Mouse (Mus musculus): Measurements from ENCODE around the gene Mark3.
A peak's percentile ranks its signal among the peaks of the same experiment; 100 is the strongest.

Gene Mark3

GRCm38 (mm10) chr12:111677882-111678669, 103.8 kb downstream of the Mark3 start, which contains the start of gene Trmt61a:
Trmt61a (plus strand) TSS chr12:111678105.
- peak; percentile 95 for DNase-seq

GRCm38 (mm10) chr12:111678670-111678933, 104.3 kb downstream of the Mark3 start:
- no peak for DNase-seq

DNA sequence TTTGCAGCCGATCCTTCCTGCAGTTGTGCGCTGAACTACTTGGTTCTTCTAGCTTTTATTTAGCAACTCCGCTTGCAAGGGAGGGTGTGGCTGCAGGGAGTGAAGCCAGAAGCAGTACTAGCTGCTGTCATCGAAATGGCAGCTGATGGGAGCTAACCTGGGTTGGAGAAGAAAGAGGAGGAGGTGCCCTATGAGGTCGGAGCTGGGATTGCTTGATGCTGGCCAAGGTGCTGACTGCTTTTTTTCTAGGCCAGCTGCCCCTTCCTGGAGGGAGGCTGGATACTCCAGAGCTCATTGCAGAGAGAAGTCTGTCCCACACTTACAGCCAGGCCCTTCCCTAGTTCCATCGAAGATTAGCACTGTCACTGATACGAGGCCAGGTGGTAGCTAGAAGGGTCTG, 104.7 kb downstream of the Mark3 start:
- no peak for DNase-seq

GRCm38 (mm10) chr12:111680661-111681060, 106.3 kb downstream of the Mark3 start:
- DNase-seq: no peak

DNA sequence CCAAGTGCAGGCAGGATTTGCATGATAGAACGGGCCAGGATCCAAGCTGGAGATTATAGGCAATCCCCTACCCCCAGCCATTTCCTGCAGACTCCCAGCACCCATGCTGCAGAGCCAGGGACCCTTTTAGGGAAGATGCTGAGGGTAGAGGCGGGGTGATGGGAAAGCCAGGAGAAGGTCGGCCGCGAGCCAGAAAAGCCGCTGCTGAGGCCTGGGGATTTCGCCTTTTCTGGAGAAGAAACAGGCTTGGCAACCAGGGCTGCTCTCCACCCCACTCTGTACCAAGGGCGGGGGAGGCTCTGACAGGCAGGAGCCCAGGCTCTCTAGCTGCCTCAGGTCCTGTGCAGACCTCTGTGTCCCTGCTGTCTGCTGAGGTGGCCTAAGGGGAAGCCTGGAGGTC, 107.0 kb downstream of the Mark3 start:
- DNase-seq: no peak

GRCm38 (mm10) chr12:111682003-111682402, 107.7 kb downstream of the Mark3 start:
- no peak for DNase-seq

GRCm38 (mm10) chr12:111682806-111683205, 108.5 kb downstream of the Mark3 start:
- DNase-seq: no peak

DNA sequence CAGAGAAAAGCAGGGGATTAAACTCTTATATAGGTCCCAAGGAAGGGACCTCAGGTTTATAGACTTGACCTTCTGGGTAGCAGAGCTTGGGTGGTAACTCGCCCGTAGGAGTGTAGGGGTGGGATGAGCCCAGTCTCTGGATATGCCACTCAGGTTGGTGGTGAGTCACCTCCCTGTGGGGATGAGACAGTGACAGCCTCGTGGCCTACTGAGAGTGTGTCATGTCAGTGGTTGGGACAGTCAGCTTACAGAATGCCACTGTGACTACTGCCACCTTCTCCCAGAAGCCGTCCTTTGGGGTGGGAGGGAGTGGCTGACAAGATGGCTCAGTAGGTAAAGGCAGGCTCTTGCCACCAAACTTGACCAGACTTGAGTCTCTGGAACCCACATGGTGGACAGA, 112.1 kb downstream of the Mark3 start:
- no peak for DNase-seq

GRCm38 (mm10) chr12:111687350-111688068, 113.2 kb downstream of the Mark3 start:
- DNase-seq: peak; percentile 71

GRCm38 (mm10) chr12:111688069-111688428, 113.7 kb downstream of the Mark3 start:
- DNase-seq: no peak

DNA sequence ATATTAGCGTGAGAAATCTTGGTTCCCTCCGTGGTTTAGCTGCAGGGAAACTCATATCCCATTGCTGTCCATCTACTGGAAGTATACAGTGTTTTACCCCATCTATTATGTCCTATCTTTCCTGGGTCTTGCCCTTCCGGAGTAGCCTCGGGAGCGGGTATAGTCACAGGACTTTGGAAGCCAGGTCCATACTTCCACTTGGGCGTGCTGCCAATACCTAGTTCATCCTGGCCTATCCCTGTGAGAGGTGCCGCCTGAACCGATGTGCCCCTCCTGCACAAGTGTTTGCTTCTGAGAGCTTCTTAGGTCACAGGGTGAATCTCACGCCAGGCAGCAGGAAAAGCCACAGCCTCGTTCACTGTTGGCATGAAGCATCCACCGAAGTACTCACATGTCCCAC, 115.1 kb downstream of the Mark3 start:
- peak; percentile 50 for DNase-seq

GRCm38 (mm10) chr12:111691346-111691872, 117.1 kb downstream of the Mark3 start:
- DNase-seq: peak; percentile 56

- no peak for DNase-seq
Observed at GRCm38 (mm10) chr12:111692899-111693298, 118.6 kb downstream of the Mark3 start.

DNA sequence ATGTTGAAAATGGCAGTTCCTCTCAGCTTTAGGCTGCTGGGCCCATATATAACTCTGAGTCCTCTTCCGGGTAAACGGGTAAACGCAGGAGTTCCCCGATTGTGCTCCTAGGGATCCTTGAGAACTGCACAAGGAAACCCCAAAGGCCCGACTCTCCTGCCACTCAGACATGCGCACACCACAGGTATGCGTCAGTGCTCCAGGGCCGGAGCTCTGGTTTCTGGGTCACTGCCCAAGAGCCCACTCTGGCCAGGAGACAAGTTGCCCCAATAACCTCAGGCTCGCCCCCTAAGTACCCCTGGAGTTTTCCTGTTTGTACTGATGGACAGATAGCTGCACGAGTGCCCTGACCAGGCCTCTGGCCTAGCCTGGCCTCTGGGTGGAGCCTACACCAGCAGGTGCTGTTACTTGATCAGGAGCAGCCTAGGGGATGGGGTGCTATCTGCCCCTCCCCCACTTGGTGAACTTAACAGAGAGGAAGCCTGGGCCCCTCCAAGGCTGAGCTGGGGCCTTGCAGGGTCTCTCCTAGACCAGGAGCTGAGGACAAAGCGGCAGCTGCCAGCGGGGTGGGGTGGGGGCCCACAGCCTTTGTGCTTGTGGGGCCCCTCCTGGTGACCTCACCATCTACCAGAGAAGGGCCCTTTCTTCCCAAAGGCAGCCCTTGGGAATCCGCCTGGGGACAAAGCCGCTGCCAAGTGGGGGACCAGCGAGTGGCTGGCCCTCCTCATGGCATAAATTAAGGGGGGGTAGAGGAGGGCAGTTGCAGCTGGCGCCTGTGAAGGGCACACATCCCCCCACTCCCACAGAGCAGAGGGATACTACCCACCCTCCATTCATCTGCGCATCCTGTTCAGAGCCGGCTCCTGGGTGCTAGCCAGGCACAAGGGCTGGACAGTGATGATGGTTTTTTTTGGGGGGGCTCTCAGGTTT, 119.3 kb downstream of the Mark3 start:
- peak; percentile 45 for DNase-seq

DNA sequence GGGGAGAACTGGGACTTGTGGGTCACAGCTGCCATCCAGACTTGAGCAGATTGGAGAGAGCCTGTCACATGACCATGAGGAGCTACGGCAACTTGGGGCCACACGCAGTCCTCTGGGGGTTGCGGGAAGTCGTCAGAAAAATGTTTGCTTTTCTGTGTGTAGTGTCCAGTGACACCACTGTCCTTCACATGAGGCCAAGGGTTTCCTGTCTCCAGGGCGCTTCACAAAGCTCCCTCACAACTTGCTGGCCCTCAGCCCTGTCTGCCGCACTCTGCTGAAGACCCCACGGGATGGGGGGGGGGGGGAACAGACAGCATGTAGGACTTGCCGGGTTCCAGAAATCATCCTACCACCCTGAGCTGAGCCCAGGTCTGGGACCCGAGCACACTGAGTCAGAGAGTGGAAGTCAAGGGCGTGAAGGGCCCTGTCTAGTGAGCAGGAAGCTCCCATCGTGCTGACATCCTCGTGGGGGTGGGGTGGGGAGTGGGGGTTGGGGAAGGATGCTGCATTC, 120.0 kb downstream of the Mark3 start:
- no peak for DNase-seq

DNA sequence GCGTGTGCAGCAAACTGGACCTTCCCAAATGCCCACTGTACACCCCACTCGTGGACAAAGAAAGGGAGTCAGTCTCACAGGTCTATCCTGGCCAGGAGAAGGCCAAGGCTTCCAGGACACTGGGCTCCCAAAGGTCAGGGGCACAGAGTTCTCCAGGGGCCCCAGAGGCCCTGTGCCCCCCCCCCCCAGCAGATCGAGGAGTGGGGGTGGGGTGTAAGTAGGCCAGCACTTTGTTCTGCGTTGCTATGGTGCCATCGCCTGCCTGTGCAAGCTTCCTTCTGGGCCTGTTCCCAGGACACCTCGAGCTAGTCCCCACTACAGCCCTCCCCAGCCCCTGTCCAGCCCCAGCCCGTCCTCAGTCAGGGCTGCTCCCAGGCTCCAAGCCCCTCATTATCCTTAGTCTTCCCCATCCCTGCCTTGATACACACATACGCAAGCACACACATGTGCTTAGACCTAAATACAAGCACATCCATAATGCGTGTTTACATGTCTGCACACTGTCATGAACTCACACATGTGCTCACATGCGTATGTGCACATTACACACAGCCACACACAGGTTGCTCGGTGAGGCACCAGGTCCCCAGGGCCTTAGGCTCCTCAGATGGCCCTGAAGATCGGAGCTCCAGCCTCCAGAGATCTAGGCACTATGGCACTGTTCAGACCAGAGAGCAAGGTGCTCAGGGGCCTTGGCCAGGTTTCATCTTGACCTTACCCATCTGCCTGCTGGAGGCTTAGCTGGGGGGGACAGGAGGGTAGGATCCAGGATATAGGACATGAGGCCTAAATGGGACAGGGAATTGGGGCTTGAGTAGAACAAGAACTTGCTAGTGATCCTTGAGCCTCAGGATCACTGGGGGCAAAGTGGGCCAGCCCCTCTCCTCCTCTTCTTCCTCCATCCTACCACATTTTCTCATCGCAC, 120.8 kb downstream of the Mark3 start:
- no peak for DNase-seq

DNA sequence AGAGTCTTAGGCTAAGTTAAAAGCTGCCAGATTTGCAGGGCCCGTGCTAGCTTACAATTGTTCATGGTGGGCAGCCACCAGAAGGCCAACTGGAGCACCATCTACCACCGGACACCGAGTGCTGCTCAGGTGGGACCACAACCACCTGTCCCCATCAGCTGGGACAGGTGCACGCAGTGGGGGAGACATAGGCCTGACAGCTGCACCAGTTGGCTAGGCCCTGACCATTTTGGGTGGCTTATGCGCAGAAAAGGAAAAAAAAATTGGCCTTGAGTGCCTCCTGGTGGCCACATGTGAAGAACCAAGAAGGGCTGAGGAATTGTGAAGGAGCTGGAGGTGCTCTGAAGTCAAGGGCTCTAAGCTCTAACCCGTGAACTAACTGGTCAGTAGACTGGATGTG, 121.9 kb downstream of the Mark3 start:
- peak; percentile 81 for DNase-seq

GRCm38 (mm10) chr12:111697708-111698107, 123.4 kb downstream of the Mark3 start:
- no peak for DNase-seq

DNA sequence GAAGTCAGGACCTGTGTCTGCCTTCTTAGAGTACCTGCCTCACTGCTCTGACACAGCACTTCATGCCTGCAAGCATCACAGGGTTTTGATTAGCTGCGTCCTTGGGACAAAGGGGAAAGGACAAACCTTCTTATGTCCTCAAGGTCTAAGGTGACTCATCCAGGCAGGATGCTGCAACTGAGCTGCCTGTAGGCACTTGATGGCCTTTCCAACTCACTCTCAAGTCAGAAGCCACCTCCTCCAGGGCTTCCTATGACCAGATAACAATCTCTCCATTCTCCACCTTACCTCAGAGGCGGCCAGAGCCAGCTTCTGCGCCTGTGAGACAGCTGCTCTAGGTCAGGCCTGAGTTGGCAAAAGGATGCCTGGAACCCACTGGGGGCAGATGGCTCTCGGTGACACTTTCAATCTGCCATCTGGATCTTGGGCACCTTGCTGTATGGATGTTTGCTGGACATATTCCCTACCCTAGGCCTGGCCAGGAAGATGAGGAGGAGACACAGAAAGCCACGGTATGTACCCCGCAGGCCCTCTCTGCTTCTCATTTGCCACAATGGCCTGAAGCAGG, 124.1 kb downstream of the Mark3 start:
- DNase-seq: no peak

GRCm38 (mm10) chr12:111699542-111699941, 125.2 kb downstream of the Mark3 start:
- no peak for DNase-seq

DNA sequence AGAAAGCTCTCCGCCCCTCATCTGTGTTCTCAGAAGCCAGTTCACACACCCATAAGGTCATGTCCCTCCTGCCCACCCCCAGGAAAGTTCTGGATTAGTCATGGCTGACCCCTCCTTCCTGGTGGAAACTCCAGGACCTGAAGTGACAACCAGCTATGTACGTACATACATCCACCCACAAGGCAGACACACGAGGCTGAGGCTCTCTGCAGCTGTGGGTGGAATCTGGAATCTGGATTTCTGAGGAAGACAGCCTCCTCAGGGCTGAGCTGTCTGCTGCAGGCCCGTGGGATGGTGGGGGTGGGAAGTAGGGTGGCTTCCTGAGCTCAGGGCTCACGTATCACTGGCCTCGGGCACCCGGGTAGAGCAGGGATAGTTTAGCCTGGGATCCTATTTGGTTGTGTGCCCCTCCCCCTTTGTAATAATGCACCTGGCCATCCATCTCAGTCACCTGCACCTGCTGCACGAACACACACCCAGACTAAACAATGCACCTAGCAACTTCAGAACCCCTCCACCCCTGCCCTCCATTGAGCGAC, 126.7 kb downstream of the Mark3 start:
- no peak for DNase-seq

Data from lung, postnatal 36 days (tissue).